Mouse (Mus musculus) common myeloid progenitor, adult 5-6 weeks (primary cell): ENCODE measurements at regions not wholly inside any gene's neighbourhood (a gene's known extent, or its start where the extent isn't known, plus 50 kb on each side); places are given as distances from the start of the nearest gene placed in this dataset.
A peak's percentile ranks its signal among the peaks of the same experiment; 100 is the strongest.

Experiments
- ATAC-seq: replicated peaks from 2 replicates; pipeline ENCODE4 v1.8.0; 2016; ENCODE audit warnings: low read depth, mild to moderate bottlenecking, moderate TSS enrichment, inconsistent platforms; ENCODE audit not compliant: poor library complexity, severe bottlenecking

DNA sequence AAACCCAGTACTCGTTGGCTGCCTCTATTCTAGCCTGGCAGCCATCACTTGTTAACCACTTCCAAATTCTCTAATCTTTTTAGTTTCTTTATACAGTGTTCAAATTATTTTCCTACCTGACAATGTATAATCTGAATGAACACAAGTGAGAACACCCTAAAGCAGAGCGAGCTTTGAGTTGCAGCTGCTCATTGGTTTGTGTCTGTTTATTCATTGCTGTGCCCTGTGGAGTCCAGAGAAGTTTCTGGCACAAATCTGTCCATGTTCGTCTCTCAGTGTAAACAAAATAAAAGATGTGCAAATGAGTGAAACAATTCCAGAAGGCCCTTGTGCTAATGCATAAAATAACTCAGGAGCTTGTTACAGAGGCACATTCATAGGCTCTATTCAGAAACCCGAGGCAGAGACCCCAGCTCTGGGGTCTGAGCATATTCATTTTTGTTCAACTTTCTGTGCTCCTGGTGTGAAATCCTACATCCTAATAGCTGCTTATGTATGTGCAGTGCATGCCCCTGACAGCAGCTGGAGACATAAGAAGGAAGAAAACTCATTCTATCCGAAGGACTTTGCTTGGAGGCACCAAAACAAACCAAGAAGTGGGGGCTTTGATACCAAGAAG is 469.5 kb upstream of the Kdm8 start:
- no peak for ATAC-seq

DNA sequence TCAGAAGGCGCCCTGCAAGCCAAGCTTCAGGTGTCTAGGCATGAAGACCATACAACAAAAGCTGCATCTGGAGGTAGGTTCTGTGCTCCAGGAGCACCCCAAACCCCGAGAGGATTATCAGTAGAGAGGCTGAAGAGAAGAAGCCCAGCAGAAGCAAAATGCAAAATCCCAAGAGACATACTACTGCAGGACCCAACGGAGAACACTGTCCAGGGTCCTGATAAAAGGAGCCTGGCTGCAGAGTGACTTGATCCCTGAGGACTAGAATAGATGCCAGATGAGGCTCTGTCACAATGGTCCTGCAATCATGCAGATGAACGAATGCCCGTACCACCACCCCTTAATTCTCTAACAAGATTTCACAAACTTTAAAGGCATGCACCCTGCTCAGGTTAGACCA is 455.0 kb upstream of the Kdm8 start:
- no peak for ATAC-seq

DNA sequence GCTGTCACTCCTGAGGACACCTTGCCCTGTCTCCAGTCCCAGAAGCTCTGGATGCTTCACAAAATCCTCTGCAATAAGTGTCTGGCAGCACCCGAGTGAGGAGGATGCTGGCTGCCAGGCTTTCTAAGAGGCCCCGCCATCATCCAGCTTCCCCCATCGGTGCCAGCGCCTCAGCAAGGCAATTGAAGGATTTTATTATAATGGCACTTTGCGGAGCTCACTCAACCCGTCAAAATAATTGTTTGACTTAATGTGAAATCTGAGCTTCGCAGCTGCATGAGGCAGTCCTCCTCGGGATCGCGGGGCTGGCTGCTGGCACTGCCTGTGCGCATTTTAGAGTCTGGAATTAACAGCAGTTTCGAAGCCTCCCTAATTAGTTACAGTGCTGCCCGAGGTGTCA is 453.8 kb upstream of the Kdm8 start:
- no peak for ATAC-seq

DNA sequence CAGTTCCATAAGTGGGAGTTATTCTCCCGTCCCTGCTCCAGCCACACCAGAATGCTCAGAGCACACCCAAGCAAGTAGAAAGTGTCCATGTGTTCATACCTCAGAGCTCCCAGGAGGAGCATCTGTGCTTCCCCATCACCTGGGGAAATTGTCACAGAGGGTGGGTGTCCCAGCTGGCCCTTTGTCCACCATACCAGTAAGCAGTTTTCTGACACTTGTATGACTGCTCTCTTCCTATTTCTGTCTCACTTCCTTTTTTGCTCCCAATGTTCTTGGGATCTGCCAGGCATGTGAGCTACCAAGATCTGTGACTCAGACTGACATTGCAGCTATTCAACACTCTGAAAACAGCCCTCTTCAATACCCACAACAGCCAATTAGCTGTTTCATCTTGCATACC is 447.9 kb upstream of the Kdm8 start:
- ATAC-seq, result no peak

DNA sequence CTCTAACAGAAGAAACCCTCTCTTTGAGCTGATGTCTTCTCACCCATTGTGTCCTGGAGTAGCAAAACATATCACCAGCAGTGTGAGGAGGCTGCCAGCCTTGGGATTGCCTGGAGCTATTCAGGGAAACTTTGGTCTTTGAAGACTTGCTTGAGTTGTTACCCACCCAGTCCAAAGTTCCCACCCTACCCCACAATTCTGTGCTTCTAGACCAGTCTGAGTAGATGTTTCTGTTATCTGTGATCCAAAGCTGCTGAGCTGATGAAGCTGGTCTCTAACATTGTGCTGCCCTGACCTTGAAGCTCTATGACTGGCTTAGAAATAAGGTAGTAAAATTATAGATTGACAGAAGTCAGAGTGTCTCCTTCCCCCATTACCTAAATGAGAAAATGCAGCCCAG is 443.8 kb upstream of the Kdm8 start:
- no peak for ATAC-seq

DNA sequence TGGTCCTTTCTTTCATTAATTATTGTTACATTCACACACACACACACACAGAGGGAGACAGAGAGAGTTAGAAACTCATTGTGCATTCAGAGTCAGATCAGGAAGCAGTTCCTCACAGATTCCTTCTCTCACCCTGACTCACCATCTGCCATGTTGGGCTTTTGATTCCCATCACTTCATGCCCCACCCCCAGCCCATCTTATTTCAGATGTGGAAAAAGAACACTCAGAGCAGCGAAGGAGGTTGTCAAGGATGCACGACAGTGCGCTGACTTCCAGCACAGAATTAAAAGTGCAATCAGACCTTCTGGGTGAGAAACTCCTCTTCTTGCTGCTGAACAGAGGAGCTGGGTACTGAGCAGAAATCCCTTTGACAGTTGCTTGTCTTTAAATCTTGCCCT is 438.8 kb upstream of the Kdm8 start:
- no peak for ATAC-seq

DNA sequence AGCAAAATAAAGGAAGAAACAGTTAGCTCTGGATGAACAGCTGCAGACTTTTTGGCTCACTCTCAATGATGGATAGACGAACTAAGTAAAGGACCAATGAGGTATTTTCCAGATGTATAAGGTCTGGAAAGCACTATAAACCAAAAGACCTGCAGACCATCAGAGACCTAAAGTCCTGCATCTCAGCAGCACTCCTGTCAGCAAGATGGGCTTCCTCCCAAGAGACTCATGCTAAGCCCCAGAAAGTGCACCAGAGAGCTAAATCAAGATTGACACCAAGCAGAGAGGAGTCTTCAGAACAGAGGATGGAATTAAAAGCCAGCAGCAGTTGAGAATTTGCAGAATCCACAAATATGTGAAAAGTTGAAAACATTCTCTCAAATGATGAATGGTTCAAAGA is 425.2 kb upstream of the Kdm8 start:
- no peak for ATAC-seq

DNA sequence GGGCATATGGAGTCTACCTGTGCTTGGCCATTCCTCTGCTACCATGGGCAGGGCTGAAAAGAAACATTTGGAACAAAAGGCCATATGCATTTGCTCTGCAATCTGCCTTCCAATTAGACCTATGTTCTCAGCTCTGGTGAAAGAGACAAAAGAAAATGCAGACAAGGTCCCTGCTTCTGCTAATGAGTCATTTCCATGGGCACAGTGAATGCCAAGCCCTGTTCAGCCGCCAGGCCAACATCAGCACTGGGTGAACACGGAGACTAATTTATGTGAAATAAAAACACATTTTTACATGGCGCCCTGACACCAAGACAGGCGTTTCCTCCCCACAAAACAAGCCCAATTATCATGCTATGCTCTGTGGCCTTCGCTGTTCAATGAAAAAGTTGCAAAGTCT is 419.5 kb upstream of the Kdm8 start:
- no peak for ATAC-seq

DNA sequence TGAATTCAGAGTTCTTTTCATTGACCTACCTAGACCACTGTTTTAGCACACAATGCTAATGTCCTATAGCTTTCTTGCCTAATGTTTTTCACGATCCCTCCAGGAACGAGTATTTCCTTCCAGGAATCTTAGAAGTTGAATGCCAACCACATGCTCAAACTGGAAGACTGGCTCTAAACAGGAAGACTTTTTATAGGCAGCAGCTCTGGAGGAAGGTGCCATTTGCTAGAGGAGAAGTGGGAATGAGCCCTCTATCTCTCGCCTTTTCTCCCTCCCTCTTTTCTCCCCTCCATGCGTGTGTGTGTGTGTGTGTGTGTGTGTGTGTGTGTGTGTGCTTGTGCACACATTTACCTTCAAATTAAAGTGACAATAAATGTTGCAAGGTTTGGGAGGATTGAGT is 410.7 kb upstream of the Kdm8 start:
- ATAC-seq, result no peak

DNA sequence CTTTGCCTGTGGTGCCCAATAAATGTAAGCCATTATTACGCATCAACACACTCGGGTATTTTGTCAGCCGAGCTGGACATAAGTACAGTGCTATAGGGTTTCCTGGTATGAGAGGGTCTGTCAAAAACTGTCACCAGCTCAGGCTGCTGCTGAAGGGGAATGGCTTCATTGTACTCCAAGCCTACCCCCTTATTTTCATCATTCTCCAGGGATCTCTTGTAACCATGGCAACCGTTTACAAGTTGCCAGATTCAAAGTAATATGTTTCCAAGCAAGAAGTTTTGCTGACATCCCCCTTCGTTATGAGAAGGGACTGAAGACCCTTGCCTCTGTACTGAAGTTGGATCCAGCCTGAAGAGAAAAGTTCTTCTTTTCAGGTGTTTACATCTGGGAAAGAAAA is 410.3 kb upstream of the Kdm8 start:
- no peak for ATAC-seq

DNA sequence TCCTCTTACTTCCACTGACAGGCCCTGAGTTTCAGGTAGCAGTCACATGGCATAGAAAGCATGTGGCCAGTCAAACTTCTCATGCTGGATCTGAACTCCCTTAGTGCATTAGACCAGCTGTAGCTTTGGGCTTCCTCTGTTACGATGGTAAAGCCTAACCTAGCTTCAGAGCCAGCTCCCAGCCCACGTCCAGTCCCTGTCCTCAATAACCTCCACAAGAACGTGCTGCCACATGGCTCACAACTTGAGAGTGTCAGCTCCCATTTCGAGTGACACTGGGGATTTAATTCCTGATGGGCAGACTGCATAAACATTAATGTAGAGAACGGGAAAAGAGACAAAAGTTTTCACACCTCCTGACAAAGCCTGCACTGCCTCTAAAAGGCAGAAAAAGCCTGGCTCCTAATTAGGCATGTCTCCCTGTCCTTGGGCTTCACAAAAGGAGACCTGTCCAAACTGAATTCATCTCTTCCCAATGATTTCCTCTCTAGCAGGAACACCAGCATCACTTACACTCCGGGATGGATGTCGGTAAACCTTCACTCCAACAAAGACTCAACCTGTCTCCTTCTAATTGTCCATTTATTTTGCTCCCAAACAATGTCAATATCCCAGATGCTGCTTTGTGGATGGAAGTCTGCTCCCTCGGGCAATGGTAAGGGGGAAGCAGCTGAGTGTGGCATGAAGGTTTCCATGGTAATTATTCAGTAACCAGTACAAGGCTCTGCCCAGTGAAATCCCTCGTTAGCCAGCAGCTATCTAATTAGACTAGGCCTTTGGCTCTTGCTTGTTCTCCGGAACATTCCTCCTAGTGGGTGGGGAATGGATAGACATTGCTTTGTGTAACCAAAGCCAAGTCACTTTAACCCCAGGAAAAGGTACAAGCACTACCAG is 408.1 kb upstream of the Kdm8 start:
- ATAC-seq, result no peak

DNA sequence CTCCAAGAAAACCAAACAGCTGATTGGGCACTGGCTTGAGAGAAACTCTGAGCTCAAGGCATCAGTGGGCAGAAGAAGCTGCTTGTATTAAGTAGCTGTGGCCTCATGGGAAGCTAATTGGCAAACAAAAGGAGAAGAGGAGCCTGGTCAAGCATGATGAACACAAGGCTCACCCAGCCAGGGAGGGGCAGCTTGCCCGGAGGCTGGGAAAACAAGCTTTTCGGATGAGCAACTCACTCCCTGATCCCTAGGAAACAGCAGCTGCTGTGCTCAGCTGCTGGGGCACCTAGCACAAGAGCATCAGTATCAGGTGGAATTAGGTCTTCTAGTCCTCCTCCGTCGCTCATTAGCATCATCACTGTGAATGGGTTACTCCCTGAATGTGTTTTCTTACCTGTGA is 405.6 kb upstream of the Kdm8 start:
- no peak for ATAC-seq

DNA sequence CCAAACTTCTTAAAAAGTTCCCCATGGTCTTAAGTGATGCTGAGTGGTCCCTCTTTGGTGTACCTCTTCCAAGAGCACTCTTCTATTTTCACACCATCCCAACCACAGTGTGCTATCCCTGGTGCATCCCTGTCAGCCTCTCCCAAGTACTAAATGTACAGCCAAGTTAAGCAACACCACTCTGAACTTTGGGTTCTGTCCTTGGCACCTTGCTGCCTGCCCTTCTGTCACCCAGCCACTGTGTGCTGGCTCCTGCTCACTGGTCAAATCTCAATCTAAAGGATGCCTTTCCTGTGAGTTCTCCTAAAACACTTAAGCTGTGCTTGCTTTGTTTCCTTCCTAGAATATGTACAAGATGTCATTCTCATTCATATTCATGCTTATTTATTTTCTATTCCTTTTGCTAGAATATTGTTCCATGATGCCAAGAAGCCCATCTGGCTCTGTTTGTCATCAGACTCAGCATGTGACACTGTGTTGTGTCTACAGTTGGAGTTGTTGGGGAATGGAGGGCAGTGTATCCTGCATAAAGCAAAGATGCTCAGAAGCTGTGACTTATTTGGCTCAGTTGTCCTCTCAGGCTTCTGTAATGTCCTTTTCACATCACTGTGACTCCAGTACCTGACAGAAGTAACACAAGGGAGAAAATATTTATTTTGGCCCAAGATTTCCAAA is 388.4 kb upstream of the Kdm8 start:
- no peak for ATAC-seq

DNA sequence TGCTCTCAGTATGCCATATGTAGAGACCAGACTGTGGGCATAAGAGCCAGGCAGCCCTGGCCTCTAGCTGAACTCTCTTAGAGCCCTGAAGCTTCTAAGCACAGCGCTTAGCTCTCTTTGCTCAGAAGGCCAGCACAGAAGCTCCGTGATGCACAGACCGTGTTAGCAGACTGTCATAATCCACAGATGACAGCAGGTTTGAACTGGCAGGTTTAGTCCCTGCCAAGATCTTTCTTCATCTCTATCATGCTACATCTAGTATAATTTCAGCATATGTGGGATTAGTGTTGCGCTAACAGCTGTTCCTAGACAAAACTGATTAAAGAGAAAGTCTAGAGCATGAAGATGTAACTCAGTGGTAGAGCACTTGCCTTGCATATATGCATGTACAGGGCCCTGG is 342.0 kb upstream of the Kdm8 start:
- no peak for ATAC-seq

DNA sequence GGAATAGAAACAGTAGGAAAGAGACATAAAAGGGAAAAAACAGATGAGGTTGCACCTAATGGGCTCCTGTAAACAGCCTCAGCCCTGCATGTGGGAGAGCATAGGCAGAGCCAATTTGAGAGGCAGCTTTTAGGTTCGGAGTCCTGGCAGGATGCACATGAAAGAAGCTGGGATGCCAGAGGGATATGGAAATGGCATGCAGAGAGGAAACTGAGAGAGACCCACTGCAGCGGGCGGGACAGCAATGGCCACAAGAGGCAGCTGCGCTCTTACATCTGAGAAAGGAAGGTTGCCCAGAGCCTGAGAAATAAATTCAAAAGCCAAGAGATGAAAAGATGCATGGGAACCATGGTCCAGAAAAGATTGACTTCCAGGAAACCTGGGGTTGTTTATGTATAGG is 340.5 kb upstream of the Kdm8 start:
- no peak for ATAC-seq

DNA sequence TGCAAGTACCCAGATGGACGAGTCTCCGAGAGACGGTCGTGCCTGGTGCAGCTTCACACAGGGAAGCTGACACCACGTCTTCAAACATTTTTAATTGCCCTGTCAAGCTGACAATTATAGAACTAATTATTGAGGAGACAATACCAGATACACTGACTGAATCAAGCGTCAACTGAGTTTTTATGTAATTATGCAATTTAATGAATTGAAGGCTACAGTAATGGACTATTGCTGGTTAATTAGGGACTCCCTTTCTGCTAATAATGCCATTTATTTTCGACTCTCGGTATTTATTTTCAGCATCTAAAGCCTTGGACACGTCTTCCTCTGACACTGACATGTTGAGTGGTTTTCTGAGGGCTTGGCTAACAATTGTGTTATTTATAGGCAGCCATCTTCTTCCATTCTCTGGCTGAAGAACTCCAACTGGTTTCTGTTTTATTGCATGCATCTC is 331.6 kb upstream of the Kdm8 start:
- ATAC-seq, result no peak

DNA sequence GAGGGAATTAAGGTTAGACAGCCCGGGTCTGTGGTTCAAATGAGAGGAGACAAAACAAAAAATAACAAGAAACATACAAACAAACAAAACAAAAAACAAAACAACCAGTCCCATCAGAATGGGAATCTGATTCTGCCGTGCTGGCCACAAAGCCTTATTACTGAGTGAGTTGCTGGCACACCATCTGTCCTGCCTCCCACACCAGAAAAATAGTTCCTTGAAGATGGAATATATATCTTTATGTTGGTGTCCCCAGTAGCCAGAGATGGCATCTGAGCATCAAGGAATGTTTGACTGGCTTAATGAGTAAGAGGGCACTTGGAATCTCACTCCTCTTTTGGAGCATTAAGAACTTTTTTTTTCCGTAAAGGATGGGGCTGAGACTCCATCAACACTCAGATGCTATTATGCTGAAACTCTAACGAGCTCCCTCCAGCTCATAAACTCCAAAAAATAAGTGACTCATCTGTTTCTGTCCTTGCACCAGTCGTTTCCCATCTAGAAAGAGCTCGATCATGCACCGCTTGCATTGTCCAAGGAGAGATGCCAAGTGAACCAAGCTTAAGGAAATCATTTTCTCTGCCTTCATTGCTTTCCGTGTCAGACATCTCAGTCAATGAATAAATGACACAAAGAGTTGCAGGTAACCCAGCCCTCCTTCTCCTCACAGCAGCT is 329.0 kb upstream of the Kdm8 start:
- no peak for ATAC-seq

DNA sequence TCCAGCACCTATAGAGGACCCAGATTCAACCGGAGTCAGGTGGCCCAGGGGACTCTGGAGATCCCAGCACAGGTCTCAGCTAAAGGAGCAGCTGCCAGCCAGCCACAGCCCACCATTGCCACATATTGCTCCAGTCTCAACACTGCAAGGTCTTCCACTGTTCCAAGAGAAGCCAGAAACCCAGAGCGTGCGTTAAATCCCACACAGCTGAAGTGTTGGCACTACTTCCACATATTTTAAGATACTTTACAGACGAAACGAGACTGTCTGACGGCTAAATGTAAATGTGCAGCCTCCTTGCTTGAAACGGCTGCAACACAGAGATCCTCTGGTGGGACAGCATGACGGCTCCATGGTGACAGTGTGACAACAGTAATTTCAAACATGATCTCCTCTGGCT is 327.3 kb upstream of the Kdm8 start:
- no peak for ATAC-seq

DNA sequence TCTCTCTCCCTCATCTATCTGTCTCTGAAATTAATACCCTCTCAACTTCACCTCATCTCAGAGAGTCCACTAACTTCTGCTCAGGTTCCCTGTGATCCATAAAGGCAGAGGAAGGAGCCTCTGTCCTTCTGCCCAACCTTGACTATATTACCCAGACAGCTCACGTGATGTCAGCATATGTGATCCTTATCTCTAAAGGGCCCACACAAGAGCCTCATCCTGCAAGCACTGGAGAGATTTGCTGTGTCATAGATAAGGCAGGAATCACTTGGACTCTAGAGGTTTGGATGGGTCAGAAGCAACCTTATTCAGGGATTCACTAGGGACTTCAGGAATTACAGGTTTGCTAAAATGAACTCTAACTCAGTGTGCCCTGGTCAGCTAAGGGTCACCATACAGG is 315.3 kb upstream of the Kdm8 start:
- ATAC-seq, result no peak

DNA sequence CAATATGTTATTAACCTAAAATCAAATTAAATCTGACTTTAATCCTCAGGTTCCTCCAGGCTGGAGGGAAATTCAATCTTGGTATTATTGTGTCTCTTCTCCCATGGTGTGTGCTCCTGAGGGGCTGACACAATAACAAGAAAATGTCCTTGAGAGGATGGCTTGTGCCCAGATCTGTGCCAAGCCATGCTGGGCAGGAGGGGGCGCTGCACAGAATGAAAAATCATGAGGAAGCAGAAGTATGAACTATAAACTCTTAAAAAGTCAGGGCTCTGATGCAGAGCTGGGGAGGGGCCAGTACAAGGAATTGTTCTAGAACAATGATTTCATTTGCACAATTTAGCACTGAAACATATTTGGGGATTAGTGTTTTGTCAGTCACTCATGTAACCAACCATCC is 312.5 kb upstream of the Kdm8 start:
- ATAC-seq, result 0 out of 2 replicates have a peak, but pooled peaks have one; percentile 29

DNA sequence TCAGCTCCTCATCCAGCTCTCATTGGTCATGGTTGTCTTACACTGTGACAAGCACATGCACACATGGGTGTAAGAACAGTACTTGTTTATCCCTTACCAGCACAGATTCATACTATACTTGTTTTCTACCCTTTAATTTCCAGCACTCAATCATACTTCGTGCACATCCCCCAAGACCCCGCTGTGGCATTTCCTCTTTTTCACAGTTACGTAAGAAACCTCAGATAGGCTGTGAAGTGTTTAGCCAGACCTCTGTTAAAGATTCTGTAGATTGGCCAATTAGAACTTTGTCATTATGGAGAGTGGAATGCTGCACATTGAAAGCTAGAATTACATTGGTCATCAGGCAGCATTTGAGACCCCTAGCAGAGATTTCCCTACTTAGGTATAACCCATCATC is 305.9 kb upstream of the Kdm8 start:
- ATAC-seq, result peak; percentile 86
